Mouse (Mus musculus) heart, embryonic 13.5 days (tissue): Measurements from ENCODE around the gene Pced1b. TPM values are rescaled to one million over a fixed set of nuclear protein-coding genes. Genes with fewer than 3 reads are reported as not detected.

Source experiments
- ATAC-seq: fragments of 200-750 bp; cut with Nextera tagmentation; 2 replicates; pipeline ENCODE4 v1.8.0; 2017; ENCODE audit warnings: moderate TSS enrichment; ENCODE audit not compliant: insufficient number of reproducible peaks, low FRiP score, low TSS enrichment; ENCODE audit errors: extremely low read depth
- H3K27ac ChIP-seq: fragments of 300-500 bp; sonication (generic); replicated peaks from 2 replicates; pipeline ENCODE4 v1.5.1; 2015; ENCODE audit warnings: moderate library complexity, mild to moderate bottlenecking, inconsistent platforms
- H3K27me3 ChIP-seq: fragments of 300-500 bp; sonication (generic); replicated peaks from 2 replicates; pipeline ENCODE4 v1.6.1; 2015; ENCODE audit warnings: mild to moderate bottlenecking, inconsistent platforms
- H3K36me3 ChIP-seq: fragments of 300-500 bp; sonication (generic); 2 replicates; pipeline ENCODE4 v1.6.1; 2015; ENCODE audit warnings: mild to moderate bottlenecking, inconsistent platforms
- H3K4me1 ChIP-seq: fragments of 300-500 bp; sonication (generic); 2 replicates; pipeline ENCODE4 v1.6.1; 2015; ENCODE audit warnings: inconsistent platforms
- H3K4me2 ChIP-seq: fragments of 300-500 bp; sonication (generic); 2 replicates; pipeline ENCODE4 v1.6.1; 2015; ENCODE audit warnings: inconsistent platforms, mild to moderate bottlenecking, moderate library complexity
- H3K4me3 ChIP-seq: fragments of 300-500 bp; sonication (generic); 2 replicates; pipeline ENCODE4 v1.5.1; 2015; ENCODE audit warnings: moderate library complexity, mild to moderate bottlenecking, inconsistent platforms
- H3K9ac ChIP-seq: fragments of 300-500 bp; sonication (generic); 2 replicates; pipeline ENCODE4 v1.6.1; 2015; ENCODE audit warnings: inconsistent platforms, mild to moderate bottlenecking, moderate library complexity
- H3K9me3 ChIP-seq: fragments of 300-500 bp; sonication (generic); 2 replicates; pipeline ENCODE4 v1.6.1; 2016; ENCODE audit warnings: inconsistent platforms
- WGBS: fragments of 180-500 bp; shearing (Covaris S2); methylation state at CpG from one replicate; pipeline ENCODE4 v1.1.7; 2015; ENCODE audit warnings: mixed read lengths; 5-methylcytosine and 5-hydroxymethylcytosine counted together
- polyA plus RNA-seq: library from polyadenylated mRNA; unstranded; fragments of >200 nt; fragmentation: Nextera tagmentation; extraction: Ambion mirVana; gene quantifications from 2 replicates; pipeline ENCODE4 v1.2.1, GENCODE M21; 2015

The Pced1b gene
- polyA plus RNA-seq, 1 experiment from 2014 or later: 2.5 TPM

GRCm38 (mm10) chr15:97258483-97259230, 11.8 kb downstream of the Pced1b start:
- Histone ChIP-seq H3K4me3 (no peak overlapping the region), H3K27ac (no peak overlapping the region), H3K4me1 (peaks cover 5% of the 10 kb centered on the region; the same call in 1 of the 2 replicates), H3K36me3 (no peaks in the 10 kb centered on the region), H3K9ac (no peak overlapping the region), H3K4me2 (no peak overlapping the region), H3K27me3 (no peaks in the 10 kb centered on the region), H3K9me3 (no peaks in the 10 kb centered on the region)
- WGBS: 80% methylated on average over 17 of the region's 17 CpGs
- no peak for ATAC-seq

DNA sequence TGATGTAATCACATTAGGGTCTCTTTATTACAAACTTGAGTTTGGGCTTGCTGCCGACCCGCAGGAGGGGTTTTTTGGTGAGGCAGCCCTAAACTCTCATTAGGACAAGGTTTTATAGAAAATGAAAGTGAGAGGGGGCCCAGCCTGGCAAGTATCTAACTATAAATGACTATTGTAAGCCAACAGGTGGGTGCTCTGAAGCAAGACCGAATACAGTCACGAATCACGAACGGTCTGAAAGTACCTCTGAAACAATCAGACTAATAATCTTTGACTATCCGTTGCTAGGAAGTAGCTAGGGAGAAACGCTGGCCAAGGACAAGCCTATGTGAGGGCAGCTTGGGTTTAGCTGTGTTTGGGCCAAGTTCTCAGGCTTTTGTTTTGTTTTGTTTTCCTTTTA, 12.4 kb downstream of the Pced1b start:
- Histone ChIP-seq H3K9ac (no peak overlapping the region), H3K4me3 (no peak overlapping the region), H3K27me3 (no peaks in the 10 kb centered on the region), H3K9me3 (no peaks in the 10 kb centered on the region), H3K4me1 (peaks cover 5% of the 10 kb centered on the region; the same call in 1 of the 2 replicates), H3K4me2 (no peak overlapping the region), H3K36me3 (no peaks in the 10 kb centered on the region), H3K27ac (no peak overlapping the region)
- ATAC-seq: no peak
- WGBS: 80% methylated on average over 8 of the region's 8 CpGs

- no peaks in the 10 kb centered on the region for H3K36me3 ChIP-seq
- H3K27ac ChIP-seq: no peak overlapping the region
- peaks cover 5% of the 10 kb centered on the region; the same call in 1 of the 2 replicates for H3K4me1 ChIP-seq
- H3K4me2 ChIP-seq: no peak overlapping the region
- no peak overlapping the region for H3K4me3 ChIP-seq
- no peaks in the 10 kb centered on the region for H3K9me3 ChIP-seq
- no peak for ATAC-seq
- H3K27me3 ChIP-seq: no peaks in the 10 kb centered on the region
- H3K9ac ChIP-seq: no peak overlapping the region
- 68% methylated on average over 11 of the region's 11 CpGs for WGBS
Observed at GRCm38 (mm10) chr15:97259968-97260597, 13.2 kb downstream of the Pced1b start.

GRCm38 (mm10) chr15:97262251-97262650, 15.3 kb downstream of the Pced1b start:
- ATAC-seq: no peak
- Histone ChIP-seq H3K4me3 (no peak overlapping the region), H3K9ac (no peak overlapping the region), H3K9me3 (no peaks in the 10 kb centered on the region), H3K4me1 (peaks cover 3% of the 10 kb centered on the region; the same call in 1 of the 2 replicates), H3K27ac (no peak overlapping the region), H3K36me3 (no peaks in the 10 kb centered on the region), H3K27me3 (no peaks in the 10 kb centered on the region), H3K4me2 (no peak overlapping the region)
- 70% methylated on average over 9 of the region's 9 CpGs for WGBS

DNA sequence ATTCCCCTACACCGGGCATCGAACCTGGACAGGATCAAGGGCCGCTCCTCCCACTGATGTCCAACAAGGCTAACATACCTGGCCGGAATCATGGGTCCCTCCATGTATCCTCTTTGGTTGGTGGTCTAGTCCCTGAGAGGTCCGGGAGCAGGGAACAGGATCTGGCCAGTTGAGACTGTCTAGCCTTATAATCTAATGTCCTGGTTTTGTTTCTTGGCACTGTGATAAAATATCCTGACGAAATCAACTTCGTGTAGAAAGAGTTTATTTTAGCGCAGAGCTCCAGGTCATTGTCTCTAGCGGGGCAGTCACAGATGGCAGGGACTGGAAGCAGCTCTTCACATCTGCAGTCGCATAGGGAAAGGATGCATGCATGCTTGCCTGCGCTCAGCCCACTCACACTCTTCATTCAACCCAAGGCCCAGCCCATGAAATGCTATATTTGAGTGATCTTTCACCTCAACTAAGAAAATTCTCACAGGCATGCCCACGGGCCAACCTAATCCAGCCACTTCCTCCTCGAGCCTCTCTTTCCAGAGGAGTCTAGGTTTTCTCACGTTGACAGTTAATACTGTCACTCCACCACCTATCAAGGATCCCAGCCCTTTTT, 19.4 kb downstream of the Pced1b start:
- no peaks in the 10 kb centered on the region for H3K36me3 ChIP-seq
- no peaks in the 10 kb centered on the region for H3K4me1 ChIP-seq
- H3K9me3 ChIP-seq: no peaks in the 10 kb centered on the region
- ATAC-seq: no peak
- no peaks in the 10 kb centered on the region for H3K27me3 ChIP-seq
- H3K9ac ChIP-seq: no peak overlapping the region
- 69% methylated on average over 14 of the region's 14 CpGs for WGBS
- no peak overlapping the region for H3K27ac ChIP-seq
- H3K4me3 ChIP-seq: no peak overlapping the region
- no peak overlapping the region for H3K4me2 ChIP-seq

DNA sequence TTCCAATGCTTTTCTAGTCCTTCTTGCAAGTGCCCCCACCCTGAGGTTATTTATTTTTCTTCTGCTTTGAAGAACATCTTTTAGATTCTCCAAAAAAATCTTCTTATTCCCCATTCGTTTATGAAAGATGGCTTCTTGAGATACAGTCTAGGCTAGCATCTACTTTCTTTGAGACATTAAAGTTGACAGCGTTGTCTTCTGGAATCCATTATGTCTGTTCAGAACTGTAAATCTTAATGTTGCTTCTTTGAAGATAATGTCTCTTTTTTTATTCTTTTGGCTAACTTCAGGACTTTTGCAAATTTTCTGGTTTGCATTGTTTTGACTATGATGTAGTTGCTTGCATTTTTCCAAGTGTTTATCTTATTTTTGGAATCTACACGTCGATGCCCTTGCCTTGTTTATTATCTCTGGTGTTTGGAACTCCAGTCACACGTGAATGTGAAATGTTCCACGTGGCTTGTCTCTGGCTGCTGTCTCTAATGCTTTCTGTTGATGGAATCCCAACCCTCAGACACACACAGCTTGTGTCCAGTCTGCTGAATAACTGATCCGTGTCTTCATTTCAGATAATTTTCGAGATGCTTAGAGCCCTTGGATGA, 20.3 kb downstream of the Pced1b start:
- H3K9ac ChIP-seq: no peak overlapping the region
- H3K36me3 ChIP-seq: no peaks in the 10 kb centered on the region
- no peak overlapping the region for H3K4me2 ChIP-seq
- WGBS: 41% methylated on average over 8 of the region's 8 CpGs
- H3K27me3 ChIP-seq: no peaks in the 10 kb centered on the region
- no peak overlapping the region for H3K27ac ChIP-seq
- no peaks in the 10 kb centered on the region for H3K4me1 ChIP-seq
- H3K4me3 ChIP-seq: no peak overlapping the region
- H3K9me3 ChIP-seq: no peaks in the 10 kb centered on the region
- ATAC-seq: no peak

DNA sequence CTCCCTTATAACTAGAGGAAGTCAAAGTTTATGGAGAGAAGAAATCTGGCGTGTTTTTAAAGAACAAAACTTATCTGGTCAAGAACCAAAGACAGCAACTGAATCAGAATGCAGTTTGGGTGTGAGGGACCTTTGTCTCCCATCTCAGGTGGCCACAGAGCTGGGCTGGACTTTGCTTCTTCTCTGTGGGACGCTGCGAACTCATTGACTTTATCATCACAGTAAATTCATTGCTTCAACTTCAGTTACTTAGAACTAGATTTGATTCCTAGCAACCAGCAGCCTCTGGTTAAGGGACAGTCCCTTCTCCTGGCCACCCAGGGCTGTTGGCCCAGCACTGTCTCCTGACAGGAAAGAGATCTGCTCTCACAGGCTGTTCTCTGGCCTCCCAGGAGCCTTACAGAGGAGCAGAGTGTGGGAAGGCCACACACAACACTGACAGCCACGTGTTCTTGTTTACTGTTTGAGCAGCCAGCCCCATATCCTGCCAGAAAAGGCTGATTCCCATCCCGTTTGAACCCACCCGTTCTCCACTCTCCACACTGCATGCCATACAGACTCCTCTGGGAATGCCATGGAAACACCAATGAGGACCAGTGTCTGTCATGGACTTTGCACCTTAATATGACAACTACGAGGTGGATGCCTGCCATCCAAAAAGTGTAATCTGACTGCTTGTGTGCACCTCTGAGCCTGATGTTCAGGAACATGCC, 25.2 kb downstream of the Pced1b start:
- Histone ChIP-seq H3K36me3 (no peaks in the 10 kb centered on the region), H3K4me1 (no peaks in the 10 kb centered on the region), H3K27ac (no peak overlapping the region), H3K27me3 (no peaks in the 10 kb centered on the region), H3K9me3 (no peaks in the 10 kb centered on the region), H3K4me3 (no peak overlapping the region), H3K9ac (no peak overlapping the region), H3K4me2 (no peak overlapping the region)
- no peak for ATAC-seq
- WGBS: 48% methylated on average over 7 of the region's 7 CpGs

DNA sequence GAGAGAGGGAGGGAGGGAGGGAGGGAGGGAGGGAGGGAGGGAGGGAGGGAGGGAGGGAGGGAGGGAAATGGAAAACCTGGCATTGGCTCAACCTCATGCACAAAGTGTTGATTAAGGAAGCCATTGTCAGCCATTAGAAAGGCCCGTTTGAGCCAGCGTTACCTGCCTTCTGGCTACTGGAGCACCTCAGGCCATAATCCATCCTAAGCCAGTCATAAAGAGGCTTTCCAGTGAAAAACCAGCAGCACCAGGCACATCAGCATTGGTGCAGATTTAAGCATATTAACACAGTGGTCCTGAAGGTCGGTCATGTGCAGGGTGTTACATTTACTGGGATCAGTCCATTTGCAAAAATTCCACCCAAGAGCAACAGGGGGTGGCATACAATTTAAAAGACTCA, 25.9 kb downstream of the Pced1b start:
- Histone ChIP-seq H3K27me3 (no peaks in the 10 kb centered on the region), H3K27ac (no peak overlapping the region), H3K9ac (no peak overlapping the region), H3K4me1 (no peaks in the 10 kb centered on the region), H3K4me2 (no peak overlapping the region), H3K4me3 (no peak overlapping the region), H3K36me3 (no peaks in the 10 kb centered on the region), H3K9me3 (no peaks in the 10 kb centered on the region)
- ATAC-seq: no peak
- WGBS: 88% methylated on average over 3 of the region's 3 CpGs

DNA sequence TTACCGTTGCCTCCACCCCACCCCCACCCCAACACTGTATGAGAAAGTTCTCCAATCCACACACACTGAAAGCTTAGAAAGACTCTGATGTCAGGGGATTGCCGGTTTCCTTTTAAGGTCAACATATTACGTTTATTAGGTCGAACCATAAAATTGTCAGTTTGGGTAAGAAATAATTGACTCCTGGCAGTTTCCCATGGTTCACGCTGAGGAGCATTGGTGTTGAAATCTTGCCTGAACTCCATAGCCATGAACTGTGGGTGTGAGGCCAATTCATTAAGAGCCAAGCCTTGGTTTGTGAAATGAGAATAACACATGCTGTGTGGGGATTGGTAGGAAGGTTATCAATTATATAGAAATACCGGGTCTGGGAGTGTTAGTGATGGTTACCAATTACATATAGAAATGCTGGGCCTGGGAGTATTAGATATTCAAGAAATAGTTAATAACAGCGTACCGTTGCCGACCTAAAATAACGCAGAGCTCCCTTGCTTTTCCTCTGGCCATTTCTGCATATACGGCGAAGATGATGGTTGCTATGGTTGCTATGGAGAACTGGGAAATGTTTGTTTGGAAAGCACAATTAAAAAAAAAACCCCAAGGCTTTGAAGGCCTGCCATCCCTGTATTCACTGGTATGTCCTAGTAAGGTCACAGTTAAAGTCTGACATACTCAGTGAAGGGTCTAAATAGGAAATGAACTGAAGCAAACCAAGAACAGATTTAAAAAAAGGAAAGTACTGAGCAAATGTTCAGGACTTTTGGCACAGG, 28.9 kb downstream of the Pced1b start:
- H3K9ac ChIP-seq: no peak overlapping the region
- no peaks in the 10 kb centered on the region for H3K27me3 ChIP-seq
- no peak overlapping the region for H3K4me2 ChIP-seq
- H3K9me3 ChIP-seq: no peaks in the 10 kb centered on the region
- no peaks in the 10 kb centered on the region for H3K36me3 ChIP-seq
- WGBS: 88% methylated on average over 12 of the region's 12 CpGs
- H3K4me3 ChIP-seq: no peak overlapping the region
- peaks cover 8% of the 10 kb centered on the region for H3K4me1 ChIP-seq
- no peak overlapping the region for H3K27ac ChIP-seq
- ATAC-seq: no peak

DNA sequence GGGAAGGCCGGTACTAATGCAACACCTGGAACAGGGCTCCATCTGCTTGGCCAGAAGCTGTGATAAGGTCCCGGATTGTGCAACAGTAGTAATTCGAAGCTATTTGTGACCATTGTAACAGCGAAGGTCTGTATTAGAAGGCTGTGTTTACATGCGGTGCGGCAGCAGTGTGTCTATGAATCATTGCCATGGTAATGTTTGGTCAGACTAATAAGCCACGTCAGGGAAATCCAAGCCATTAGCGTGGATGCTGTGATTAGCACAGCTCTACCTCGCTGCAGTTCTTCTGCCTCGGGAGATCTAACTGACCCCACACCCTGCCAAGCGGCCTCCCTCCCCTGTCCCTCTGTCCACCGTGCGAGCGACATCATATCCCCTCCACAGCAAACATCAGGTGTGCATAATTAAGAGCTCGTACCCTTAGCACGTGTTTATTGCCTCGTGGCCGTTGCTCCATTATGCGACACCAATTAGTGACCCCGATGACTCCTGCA, 29.8 kb downstream of the Pced1b start:
- Histone ChIP-seq H3K36me3 (no peaks in the 10 kb centered on the region), H3K4me3 (no peak overlapping the region), H3K9me3 (no peaks in the 10 kb centered on the region), H3K9ac (no peak overlapping the region), H3K4me2 (no peak overlapping the region), H3K27ac (no peak overlapping the region), H3K4me1 (peaks cover 10% of the 10 kb centered on the region), H3K27me3 (no peaks in the 10 kb centered on the region)
- no peak for ATAC-seq
- 79% methylated on average over 20 of the region's 20 CpGs for WGBS
